Mouse (Mus musculus): ENCODE results near the gene Tln2. TPM values are rescaled to one million over a fixed set of nuclear protein-coding genes. Genes with fewer than 3 reads are reported as not detected.

Gene Tln2
- polyA plus RNA-seq, 2 experiments: 0.98 to 2.5 TPM

- H3K27ac ChIP-seq: no peak overlapping the region
- DNase-seq (ENCODE audit: low read depth in 3 of 3, low spot score in 3 of 3) (no peak), ATAC-seq (ENCODE audit: insufficient read depth) (no peak)
- no peak overlapping the region for H3K9ac ChIP-seq (replicated peaks)
- H3K9me3 ChIP-seq (ENCODE audit: control insufficient read depth, low read length): no peaks in the 10 kb centered on the region
- H3K4me2 ChIP-seq (ENCODE audit: low read depth): no peak overlapping the region
- H3K4me1 ChIP-seq (replicated peaks; ENCODE audit: control insufficient read depth in 2 of 2, insufficient read depth in 2 of 2, low read length in 1 of 2): no peaks in the 10 kb centered on the region
- H3K36me3 ChIP-seq (replicated peaks; ENCODE audit: control insufficient read depth, insufficient read depth, low read depth): no peaks in the 10 kb centered on the region
- no peak overlapping the region for H3K4me3 ChIP-seq (ENCODE audit: insufficient read depth in 1 of 2, low read depth in 2 of 2, low read length in 2 of 2)
- TF ChIP-seq CTCF (IDR thresholded peaks at IDR 0.05; ENCODE audit: low read depth): no peak
- H3K27me3 ChIP-seq (ENCODE audit: control insufficient read depth, insufficient read depth, low read length): no peaks in the 10 kb centered on the region
- WGBS (ENCODE audit: insufficient replicate concordance): 50% methylated on average over 17 of the region's 17 CpGs
Measured at GRCm38 (mm10) chr9:67539776-67540706, 19.5 kb downstream of the Tln2 start.

DNA sequence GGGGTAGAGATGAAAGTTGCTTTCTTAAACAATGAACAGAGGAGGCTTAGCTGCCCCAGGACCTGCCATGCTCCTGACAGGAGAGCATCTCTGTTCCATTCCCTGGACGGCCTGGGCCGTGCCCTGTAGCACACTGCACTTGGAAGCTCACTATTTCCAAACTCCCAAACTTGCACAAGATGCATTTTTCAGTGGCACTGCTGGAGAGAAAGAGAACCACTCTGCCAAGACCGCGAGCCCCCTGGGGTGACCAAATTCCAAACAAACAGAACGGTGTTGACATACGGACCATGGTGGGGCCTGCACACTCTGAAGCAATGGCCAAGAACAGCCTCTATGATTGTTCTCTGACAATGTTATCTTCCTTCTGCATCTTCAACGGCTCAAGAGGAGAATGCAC is 25.1 kb downstream of the Tln2 start:
- H3K9me3 ChIP-seq (ENCODE audit: control insufficient read depth, low read length): no peaks in the 10 kb centered on the region
- no peaks in the 10 kb centered on the region; a peak in 2 of 4 replicates for H3K4me1 ChIP-seq (replicated peaks; ENCODE audit: control insufficient read depth in 2 of 2, insufficient read depth in 2 of 2, low read length in 1 of 2)
- no peak overlapping the region for H3K4me2 ChIP-seq (ENCODE audit: low read depth)
- H3K9ac ChIP-seq (replicated peaks): no peak overlapping the region
- no peaks in the 10 kb centered on the region for H3K27me3 ChIP-seq (ENCODE audit: control insufficient read depth, insufficient read depth, low read length)
- peak in 1 of 3 experiments; percentile 7 for DNase-seq (ENCODE audit: low read depth in 3 of 3, low spot score in 3 of 3)
- no peak for TF ChIP-seq CTCF (IDR thresholded peaks at IDR 0.05; ENCODE audit: low read depth)
- no peak for TF ChIP-seq EP300 (IDR thresholded peaks at IDR 0.05; ENCODE audit: low read depth)
- no peak overlapping the region for H3K4me3 ChIP-seq (ENCODE audit: insufficient read depth in 1 of 2, low read depth in 2 of 2, low read length in 2 of 2)
- WGBS (ENCODE audit: insufficient replicate concordance): 39% methylated on average over 7 of the region's 7 CpGs
- H3K27ac ChIP-seq: no peak overlapping the region
- ATAC-seq (ENCODE audit: insufficient read depth): no peak
- no peaks in the 10 kb centered on the region for H3K36me3 ChIP-seq (replicated peaks; ENCODE audit: control insufficient read depth, insufficient read depth, low read depth)

- Histone ChIP-seq H3K4me2 (ENCODE audit: low read depth) (no peak overlapping the region), H3K27ac (no peak overlapping the region), H3K27me3 (ENCODE audit: control insufficient read depth, insufficient read depth, low read length) (no peaks in the 10 kb centered on the region), H3K9me3 (ENCODE audit: control insufficient read depth, low read length) (no peaks in the 10 kb centered on the region), H3K9ac (replicated peaks) (no peak overlapping the region), H3K4me1 (replicated peaks; ENCODE audit: control insufficient read depth in 2 of 2, insufficient read depth in 2 of 2, low read length in 1 of 2) (no peaks in the 10 kb centered on the region; a peak in 2 of 4 replicates), H3K36me3 (replicated peaks; ENCODE audit: control insufficient read depth, insufficient read depth, low read depth) (no peaks in the 10 kb centered on the region), H3K4me3 (ENCODE audit: insufficient read depth in 1 of 2, low read depth in 2 of 2, low read length in 2 of 2) (no peak overlapping the region)
- TF ChIP-seq CTCF (IDR thresholded peaks at IDR 0.05; ENCODE audit: low read depth) (no peak), EP300 (IDR thresholded peaks at IDR 0.05; ENCODE audit: low read depth) (no peak)
- ATAC-seq (ENCODE audit: insufficient read depth) (no peak), DNase-seq (ENCODE audit: low read depth in 3 of 3, low spot score in 3 of 3) (no peak)
- 50% methylated on average over 5 of the region's 5 CpGs for WGBS (ENCODE audit: insufficient replicate concordance)
Measured at GRCm38 (mm10) chr9:67533260-67533659, 26.2 kb downstream of the Tln2 start.

- H3K9me3 ChIP-seq (ENCODE audit: control insufficient read depth, low read length): no peaks in the 10 kb centered on the region
- no peak overlapping the region for H3K9ac ChIP-seq (replicated peaks)
- no peak overlapping the region for H3K4me2 ChIP-seq (ENCODE audit: low read depth)
- no peak for ATAC-seq (ENCODE audit: insufficient read depth)
- no peak for DNase-seq (ENCODE audit: low read depth in 3 of 3, low spot score in 3 of 3)
- H3K27me3 ChIP-seq (ENCODE audit: control insufficient read depth, insufficient read depth, low read length): no peaks in the 10 kb centered on the region
- TF ChIP-seq EP300 (IDR thresholded peaks at IDR 0.05; ENCODE audit: low read depth) (no peak), CTCF (IDR thresholded peaks at IDR 0.05; ENCODE audit: low read depth) (no peak)
- 69% methylated on average over 1 of the region's 1 CpGs for WGBS (ENCODE audit: insufficient replicate concordance)
- H3K4me3 ChIP-seq (ENCODE audit: insufficient read depth in 1 of 2, low read depth in 2 of 2, low read length in 2 of 2): no peak overlapping the region
- H3K36me3 ChIP-seq (replicated peaks; ENCODE audit: control insufficient read depth, insufficient read depth, low read depth): no peaks in the 10 kb centered on the region
- no peaks in the 10 kb centered on the region; a peak in 2 of 4 replicates for H3K4me1 ChIP-seq (replicated peaks; ENCODE audit: control insufficient read depth in 2 of 2, insufficient read depth in 2 of 2, low read length in 1 of 2)
- H3K27ac ChIP-seq: no peak overlapping the region
Measured at GRCm38 (mm10) chr9:67532631-67533030, 26.9 kb downstream of the Tln2 start.

GRCm38 (mm10) chr9:67529600-67529999 is 29.9 kb downstream of the Tln2 start:
- no peak overlapping the region for H3K4me2 ChIP-seq (ENCODE audit: low read depth)
- DNase-seq (ENCODE audit: low read depth in 3 of 3, low spot score in 3 of 3) (no peak), ATAC-seq (ENCODE audit: insufficient read depth) (no peak)
- no peak overlapping the region for H3K27ac ChIP-seq
- no peaks in the 10 kb centered on the region for H3K27me3 ChIP-seq (ENCODE audit: control insufficient read depth, insufficient read depth, low read length)
- H3K9me3 ChIP-seq (ENCODE audit: control insufficient read depth, low read length): no peaks in the 10 kb centered on the region
- TF ChIP-seq EP300 (IDR thresholded peaks at IDR 0.05; ENCODE audit: low read depth): no peak
- no peak for TF ChIP-seq CTCF (IDR thresholded peaks at IDR 0.05; ENCODE audit: low read depth)
- H3K36me3 ChIP-seq (replicated peaks; ENCODE audit: control insufficient read depth, insufficient read depth, low read depth): no peaks in the 10 kb centered on the region
- no peaks in the 10 kb centered on the region; a peak in 2 of 4 replicates for H3K4me1 ChIP-seq (replicated peaks; ENCODE audit: control insufficient read depth in 2 of 2, insufficient read depth in 2 of 2, low read length in 1 of 2)
- no peak overlapping the region for H3K4me3 ChIP-seq (ENCODE audit: insufficient read depth in 1 of 2, low read depth in 2 of 2, low read length in 2 of 2)
- WGBS (ENCODE audit: insufficient replicate concordance): 71% methylated on average over 5 of the region's 5 CpGs
- H3K9ac ChIP-seq (replicated peaks): no peak overlapping the region

Data from liver, embryonic 14.5 days (tissue).